Mouse (Mus musculus): ENCODE results near the gene Cfap61. TPM values are rescaled to one million over a fixed set of nuclear protein-coding genes. Genes with fewer than 3 reads are reported as not detected.

Gene Cfap61
- polyA plus RNA-seq, 1 experiment from 2014 or later: 0.31 TPM

GRCm38 (mm10) chr2:146098853-146099717, 164.5 kb downstream of the Cfap61 start:
- Histone ChIP-seq H3K27ac (no peak overlapping the region), H3K4me1 (no peaks in the 10 kb centered on the region), H3K4me3 (no peak overlapping the region), H3K4me2 (no peak overlapping the region), H3K27me3 (peaks cover 3% of the 10 kb centered on the region; the same call in 1 of the 2 replicates), H3K9ac (no peak overlapping the region), H3K36me3 (no peaks in the 10 kb centered on the region), H3K9me3 (0 out of 2 replicates have a peak, but pooled peaks cover 4% of the 10 kb centered on the region)
- no peak for ATAC-seq (ENCODE audit: insufficient number of reproducible peaks, insufficient read depth, low FRiP score, low TSS enrichment, low read depth)
- WGBS: 65% methylated on average over 16 of the region's 16 CpGs

DNA sequence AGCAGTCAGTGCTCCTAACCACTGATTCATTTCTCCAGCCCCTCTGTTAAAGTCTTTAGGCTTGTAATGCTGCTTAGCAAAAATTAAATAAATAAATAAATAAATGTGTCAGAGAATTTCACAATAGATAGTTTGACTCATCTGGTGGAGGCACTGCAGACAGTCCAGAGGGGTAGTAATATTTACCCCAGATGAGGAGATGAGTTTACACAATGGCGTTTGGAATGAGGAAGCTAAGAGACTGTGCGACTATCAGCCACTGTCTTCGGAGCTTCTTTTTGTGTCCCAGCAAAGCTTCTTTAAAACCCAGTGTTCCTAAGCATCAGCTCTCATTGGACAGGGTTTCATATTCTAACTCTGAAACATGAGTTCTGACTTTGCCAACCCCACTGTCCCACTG, 165.3 kb downstream of the Cfap61 start:
- Histone ChIP-seq H3K27me3 (peaks cover 3% of the 10 kb centered on the region; the same call in 1 of the 2 replicates), H3K27ac (no peak overlapping the region), H3K36me3 (no peaks in the 10 kb centered on the region), H3K4me2 (no peak overlapping the region), H3K9ac (no peak overlapping the region), H3K4me1 (no peaks in the 10 kb centered on the region), H3K9me3 (0 out of 2 replicates have a peak, but pooled peaks cover 4% of the 10 kb centered on the region), H3K4me3 (no peak overlapping the region)
- 85% methylated on average over 3 of the region's 3 CpGs for WGBS
- no peak for ATAC-seq (ENCODE audit: insufficient number of reproducible peaks, insufficient read depth, low FRiP score, low TSS enrichment, low read depth)

- Histone ChIP-seq H3K4me2 (no peak overlapping the region), H3K27ac (no peak overlapping the region), H3K9me3 (0 out of 2 replicates have a peak, but pooled peaks cover 4% of the 10 kb centered on the region), H3K4me3 (no peak overlapping the region), H3K36me3 (no peaks in the 10 kb centered on the region), H3K9ac (no peak overlapping the region), H3K4me1 (no peaks in the 10 kb centered on the region), H3K27me3 (peaks cover 3% of the 10 kb centered on the region; the same call in 1 of the 2 replicates)
- 79% methylated on average over 10 of the region's 10 CpGs for WGBS
- ATAC-seq (ENCODE audit: insufficient number of reproducible peaks, insufficient read depth, low FRiP score, low TSS enrichment, low read depth): no peak
Observed at GRCm38 (mm10) chr2:146100489-146101060, 166.0 kb downstream of the Cfap61 start.

GRCm38 (mm10) chr2:146102600-146102999, 168.0 kb downstream of the Cfap61 start:
- Histone ChIP-seq H3K4me2 (no peak overlapping the region), H3K27ac (no peak overlapping the region), H3K27me3 (peaks cover 3% of the 10 kb centered on the region), H3K9ac (no peak overlapping the region), H3K9me3 (0 out of 2 replicates have a peak, but pooled peaks cover 4% of the 10 kb centered on the region), H3K4me3 (no peak overlapping the region), H3K4me1 (no peaks in the 10 kb centered on the region), H3K36me3 (no peaks in the 10 kb centered on the region)
- WGBS: 75% methylated on average over 3 of the region's 3 CpGs
- ATAC-seq (ENCODE audit: insufficient number of reproducible peaks, insufficient read depth, low FRiP score, low TSS enrichment, low read depth): no peak

- 65% methylated on average over 6 of the region's 6 CpGs for WGBS
- Histone ChIP-seq H3K27ac (no peak overlapping the region), H3K9me3 (no peaks in the 10 kb centered on the region), H3K36me3 (no peaks in the 10 kb centered on the region), H3K9ac (no peak overlapping the region), H3K4me2 (no peak overlapping the region), H3K4me3 (no peak overlapping the region), H3K27me3 (peaks cover 3% of the 10 kb centered on the region), H3K4me1 (no peaks in the 10 kb centered on the region)
- ATAC-seq (ENCODE audit: insufficient number of reproducible peaks, insufficient read depth, low FRiP score, low TSS enrichment, low read depth): no peak
Observed at GRCm38 (mm10) chr2:146105341-146105740, 170.8 kb downstream of the Cfap61 start.

DNA sequence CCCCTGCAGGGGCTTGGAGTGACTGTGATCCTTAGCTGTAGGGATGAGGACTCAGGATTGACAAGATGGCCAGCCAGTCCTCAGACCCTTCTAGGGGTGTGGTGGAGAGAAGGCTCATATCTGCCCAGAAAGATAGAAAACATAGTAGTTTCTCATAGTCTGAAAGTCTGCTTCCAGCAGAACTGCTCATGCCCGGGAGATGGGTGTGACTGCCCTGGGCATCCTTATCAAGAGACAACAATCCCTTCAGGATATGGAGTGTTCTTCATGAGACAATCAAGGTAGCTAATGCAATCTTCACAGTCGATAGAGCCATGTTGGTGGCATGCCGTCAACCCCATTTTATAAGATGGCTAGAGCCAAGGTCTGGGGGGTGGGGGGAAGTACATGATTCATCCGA, 173.4 kb downstream of the Cfap61 start:
- ATAC-seq (ENCODE audit: insufficient number of reproducible peaks, insufficient read depth, low FRiP score, low TSS enrichment, low read depth): no peak
- Histone ChIP-seq H3K9me3 (no peaks in the 10 kb centered on the region), H3K4me1 (peaks cover 6% of the 10 kb centered on the region; the same call in 1 of the 2 replicates), H3K4me2 (no peak overlapping the region), H3K4me3 (no peak overlapping the region), H3K36me3 (no peaks in the 10 kb centered on the region), H3K9ac (no peak overlapping the region), H3K27me3 (no peaks in the 10 kb centered on the region; the same call in 1 of the 2 replicates), H3K27ac (no peak overlapping the region)
- WGBS: 89% methylated on average over 4 of the region's 4 CpGs

DNA sequence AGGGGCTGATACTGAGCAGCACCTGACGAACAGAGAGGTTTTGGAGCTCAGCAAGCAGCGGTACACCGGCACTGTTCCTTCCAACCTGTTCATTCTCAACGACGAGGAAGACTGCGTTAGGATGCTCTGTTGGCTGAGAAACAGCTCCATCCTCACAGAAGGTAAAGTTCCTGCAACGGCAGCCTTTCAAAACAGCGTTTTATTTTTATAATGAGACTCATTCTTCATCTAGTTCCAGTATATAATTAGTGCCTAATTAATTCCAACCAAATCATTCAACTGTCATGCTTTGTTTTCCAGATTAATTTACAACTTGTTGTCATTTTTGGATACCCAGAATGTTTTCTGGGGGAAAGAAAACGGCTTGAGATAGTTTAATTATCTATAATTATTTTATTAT, 175.3 kb downstream of the Cfap61 start:
- Histone ChIP-seq H3K9me3 (no peaks in the 10 kb centered on the region), H3K27ac (no peak overlapping the region), H3K4me3 (no peak overlapping the region), H3K4me2 (no peak overlapping the region), H3K27me3 (no peaks in the 10 kb centered on the region; the same call in 1 of the 2 replicates), H3K36me3 (no peaks in the 10 kb centered on the region), H3K9ac (no peak overlapping the region), H3K4me1 (peaks cover 6% of the 10 kb centered on the region; the same call in 1 of the 2 replicates)
- no peak for ATAC-seq (ENCODE audit: insufficient number of reproducible peaks, insufficient read depth, low FRiP score, low TSS enrichment, low read depth)
- 80% methylated on average over 9 of the region's 9 CpGs for WGBS

DNA sequence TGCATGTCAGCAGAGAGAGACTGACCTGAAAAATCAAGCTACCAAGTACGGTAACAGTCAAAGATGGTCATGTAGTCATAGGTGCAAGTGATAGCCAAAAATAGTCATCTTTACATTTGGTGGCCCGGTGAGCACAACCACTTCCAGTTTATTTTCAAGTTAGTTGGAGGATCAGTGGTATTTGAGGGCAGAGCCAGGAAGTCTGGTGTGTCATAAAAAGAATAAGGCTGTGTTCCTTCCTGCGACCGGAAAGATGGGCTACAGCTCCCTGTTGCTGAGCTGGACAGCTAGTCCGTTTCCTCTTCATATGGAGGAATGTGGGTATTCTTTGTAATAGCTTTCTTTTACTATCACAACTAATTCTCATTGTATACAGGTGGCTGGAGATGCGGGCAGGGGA, 181.7 kb downstream of the Cfap61 start:
- Histone ChIP-seq H3K4me3 (no peak overlapping the region), H3K4me1 (peaks cover 13% of the 10 kb centered on the region; the same call in 1 of the 2 replicates), H3K9ac (no peak overlapping the region), H3K9me3 (no peaks in the 10 kb centered on the region), H3K4me2 (no peak overlapping the region), H3K27me3 (no peaks in the 10 kb centered on the region), H3K36me3 (no peaks in the 10 kb centered on the region), H3K27ac (no peak overlapping the region)
- ATAC-seq (ENCODE audit: insufficient number of reproducible peaks, insufficient read depth, low FRiP score, low TSS enrichment, low read depth): no peak
- 88% methylated on average over 6 of the region's 6 CpGs for WGBS

GRCm38 (mm10) chr2:146116726-146117125, 182.1 kb downstream of the Cfap61 start:
- no peaks in the 10 kb centered on the region for H3K27me3 ChIP-seq
- H3K4me3 ChIP-seq: no peak overlapping the region
- no peak for ATAC-seq (ENCODE audit: insufficient number of reproducible peaks, insufficient read depth, low FRiP score, low TSS enrichment, low read depth)
- H3K9ac ChIP-seq: no peak overlapping the region
- H3K9me3 ChIP-seq: no peaks in the 10 kb centered on the region
- no peaks in the 10 kb centered on the region for H3K36me3 ChIP-seq
- no peak overlapping the region for H3K4me2 ChIP-seq
- no peak overlapping the region for H3K27ac ChIP-seq
- WGBS: 95% methylated on average over 5 of the region's 5 CpGs
- H3K4me1 ChIP-seq: peaks cover 12% of the 10 kb centered on the region; the same call in 1 of the 2 replicates

DNA sequence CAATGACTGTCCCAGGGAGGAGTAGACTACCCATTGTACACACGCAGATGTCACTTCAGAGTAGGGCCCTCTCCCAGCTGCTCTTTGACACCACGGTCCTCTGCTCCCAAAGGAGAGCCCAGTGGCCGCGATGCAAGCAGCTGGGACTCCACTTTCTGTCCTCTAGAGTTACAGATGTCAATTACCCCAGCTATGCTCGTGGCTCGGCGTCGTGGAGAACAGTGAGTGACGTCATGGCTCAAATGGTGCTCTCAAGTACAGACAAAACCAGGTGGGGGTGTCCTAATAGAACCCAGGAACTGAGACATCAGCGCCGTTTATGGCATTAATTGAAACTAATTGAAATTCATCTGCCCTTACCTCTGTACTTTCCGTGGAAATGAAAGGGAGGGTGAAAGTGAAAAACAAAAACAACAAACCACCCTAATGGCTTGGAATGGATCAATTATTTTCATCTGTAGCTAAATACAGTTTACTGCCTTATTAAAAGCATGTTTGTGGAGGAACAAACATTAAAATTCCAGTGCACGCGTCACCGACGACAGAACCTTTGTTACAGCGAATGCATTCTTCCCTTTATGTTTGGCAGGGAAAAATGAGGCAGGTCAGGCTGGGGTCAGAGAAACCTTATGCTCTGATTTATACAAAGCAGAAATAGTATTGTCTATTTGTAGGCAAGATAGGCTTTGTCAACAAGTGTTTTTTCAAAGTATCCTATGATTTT, 182.8 kb downstream of the Cfap61 start:
- no peaks in the 10 kb centered on the region for H3K27me3 ChIP-seq
- no peak overlapping the region for H3K9ac ChIP-seq
- 35% methylated on average over 17 of the region's 17 CpGs for WGBS
- no peak for ATAC-seq (ENCODE audit: insufficient number of reproducible peaks, insufficient read depth, low FRiP score, low TSS enrichment, low read depth)
- peaks cover 8% of the 10 kb centered on the region; the same call in 1 of the 2 replicates for H3K4me1 ChIP-seq
- H3K9me3 ChIP-seq: no peaks in the 10 kb centered on the region
- no peak overlapping the region for H3K27ac ChIP-seq
- no peak overlapping the region for H3K4me3 ChIP-seq
- H3K4me2 ChIP-seq: peak overlapping the region; percentile 11; the same call in 1 of the 2 replicates
- H3K36me3 ChIP-seq: no peaks in the 10 kb centered on the region

GRCm38 (mm10) chr2:146117915-146118403, 183.4 kb downstream of the Cfap61 start:
- no peak for ATAC-seq (ENCODE audit: insufficient number of reproducible peaks, insufficient read depth, low FRiP score, low TSS enrichment, low read depth)
- Histone ChIP-seq H3K9me3 (no peaks in the 10 kb centered on the region), H3K9ac (no peak overlapping the region), H3K27me3 (no peaks in the 10 kb centered on the region), H3K36me3 (no peaks in the 10 kb centered on the region), H3K4me3 (no peak overlapping the region), H3K27ac (no peak overlapping the region; the same call in 1 of the 2 replicates), H3K4me2 (no peak overlapping the region), H3K4me1 (peaks cover 8% of the 10 kb centered on the region; the same call in 1 of the 2 replicates)
- WGBS: 36% methylated on average over 3 of the region's 3 CpGs

Data from embryonic facial prominence, embryonic 13.5 days (tissue).